Mouse (Mus musculus): ENCODE results near the gene C1qa.
A peak's percentile ranks its signal among the peaks of the same experiment; 100 is the strongest.

C1qa gene

DNA sequence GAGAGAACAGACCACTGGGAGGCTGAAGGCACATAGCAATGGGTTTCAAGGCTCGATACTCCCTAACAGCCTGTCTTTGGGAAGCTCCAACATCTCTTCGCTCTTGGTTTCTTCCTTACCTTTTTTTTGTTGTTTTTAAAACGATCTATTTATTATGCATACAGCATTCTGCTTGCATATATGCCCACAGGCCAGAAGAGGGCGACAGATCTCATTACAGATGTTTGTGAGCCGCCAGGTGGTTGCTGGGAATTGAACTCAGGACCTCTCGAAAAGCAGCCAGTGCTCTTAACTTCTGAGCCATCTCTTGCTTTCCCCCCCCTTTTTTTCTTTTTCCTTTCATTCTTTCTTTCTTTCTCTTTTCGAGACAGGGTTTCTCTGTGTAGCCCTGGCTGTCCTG is 551 bp upstream of the C1qa start:
- DNase-seq (ENCODE audit: low spot score) = no peak

DNA sequence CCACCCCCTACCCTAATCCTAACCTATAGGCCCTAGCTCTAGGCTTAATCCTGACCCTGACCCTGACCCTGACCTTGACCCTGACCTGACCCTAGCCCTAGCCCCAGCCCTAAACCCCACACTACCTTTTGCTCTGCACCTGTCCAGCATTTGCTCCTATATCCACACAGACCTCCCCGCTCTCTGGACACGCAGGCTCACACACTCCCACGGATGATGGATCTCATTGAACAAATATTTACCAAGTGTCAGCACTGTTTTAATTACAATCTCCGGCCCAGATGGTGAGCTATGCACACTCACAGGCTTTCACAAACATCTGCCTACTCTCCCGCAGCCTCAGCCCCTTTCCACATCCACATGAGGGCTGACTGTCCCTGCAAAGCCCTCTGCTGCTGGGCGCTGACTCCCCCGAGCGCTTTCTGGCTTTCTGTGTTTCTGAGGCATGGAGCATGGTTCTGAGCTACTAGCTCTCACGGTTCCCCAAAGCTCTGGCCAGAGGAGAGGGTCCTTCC is 462 bp downstream of the C1qa start:
- DNase-seq (ENCODE audit: low spot score) = no peak

- no peak for DNase-seq (ENCODE audit: low spot score)
Observed at GRCm38 (mm10) chr4:136896461-136896860, 2.1 kb downstream of the C1qa start.

- no peak for DNase-seq (ENCODE audit: low spot score)
Observed at GRCm38 (mm10) chr4:136895861-136896260, 2.7 kb downstream of the C1qa start.

DNA sequence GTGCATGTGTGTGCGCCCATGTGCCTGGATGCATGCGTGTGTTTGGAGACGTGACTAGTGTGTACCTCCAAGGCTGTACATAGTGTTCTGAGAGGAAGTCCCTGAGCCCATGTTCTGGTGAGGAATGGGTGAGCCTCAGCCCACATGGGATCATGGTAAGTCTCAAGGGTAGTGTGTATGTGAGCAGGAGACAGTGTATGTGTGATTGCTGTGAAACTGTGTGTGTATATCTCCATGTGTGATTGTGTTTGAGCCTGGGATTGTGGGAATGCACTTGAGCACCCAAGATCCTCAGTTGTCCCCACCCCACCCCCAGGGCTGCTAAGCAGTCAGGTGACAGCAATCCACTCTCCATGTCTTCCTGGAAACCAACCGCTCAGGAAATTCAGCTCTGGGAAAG is 3.8 kb downstream of the C1qa start:
- no peak for DNase-seq (ENCODE audit: low spot score)

GRCm38 (mm10) chr4:136893691-136894543 is 4.7 kb downstream of the C1qa start:
- peak; percentile 41 for DNase-seq (ENCODE audit: low spot score)

DNA sequence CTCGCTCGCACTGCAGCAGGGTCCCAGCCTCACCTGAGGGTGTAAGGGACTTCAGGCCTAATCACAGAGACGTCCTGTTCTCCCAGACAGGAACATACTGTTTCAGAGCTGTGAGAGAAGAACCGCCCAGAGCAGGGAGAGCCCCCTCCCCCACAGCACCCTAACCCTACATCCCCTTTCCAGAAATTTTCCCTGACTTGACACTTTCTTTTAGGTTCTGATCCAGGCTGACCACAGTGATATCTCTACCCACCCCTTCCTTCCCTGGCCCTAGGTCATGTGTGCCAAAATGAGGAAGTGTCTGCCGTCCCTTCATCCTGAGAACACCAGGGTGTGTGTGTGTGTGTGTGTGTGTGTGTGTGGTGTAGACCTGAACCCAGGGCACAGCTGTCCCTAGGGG is 5.8 kb downstream of the C1qa start, which contains the start of gene C1qc:
Gene C1qc, minus strand, starts transcription at position 255 of the 400 bp plus-strand sequence.
- DNase-seq (ENCODE audit: low spot score) = no peak

- DNase-seq (ENCODE audit: low spot score) = no peak
Observed at GRCm38 (mm10) chr4:136892371-136892770, 6.2 kb downstream of the C1qa start.

DNA sequence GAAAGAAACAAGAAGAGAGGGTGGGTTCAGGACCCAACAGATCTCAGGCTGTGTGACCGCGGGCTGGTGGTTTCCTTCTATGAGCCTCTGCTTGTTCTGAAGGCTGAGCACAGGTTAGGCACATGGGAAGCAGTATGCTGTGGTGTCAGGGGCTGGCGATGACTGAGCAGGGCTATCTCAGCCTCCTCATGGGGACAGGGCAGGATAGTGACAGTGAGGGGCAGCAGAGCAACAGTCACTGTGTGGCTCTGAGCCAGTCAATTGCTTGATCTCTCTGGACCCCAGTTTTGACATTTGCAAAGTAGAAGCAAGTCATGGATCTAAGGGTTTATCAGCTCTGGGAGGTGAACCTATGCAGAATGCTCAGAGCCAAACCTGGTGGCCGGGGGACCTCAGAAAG is 7.5 kb downstream of the C1qa start:
- DNase-seq (ENCODE audit: low spot score) = no peak

DNA sequence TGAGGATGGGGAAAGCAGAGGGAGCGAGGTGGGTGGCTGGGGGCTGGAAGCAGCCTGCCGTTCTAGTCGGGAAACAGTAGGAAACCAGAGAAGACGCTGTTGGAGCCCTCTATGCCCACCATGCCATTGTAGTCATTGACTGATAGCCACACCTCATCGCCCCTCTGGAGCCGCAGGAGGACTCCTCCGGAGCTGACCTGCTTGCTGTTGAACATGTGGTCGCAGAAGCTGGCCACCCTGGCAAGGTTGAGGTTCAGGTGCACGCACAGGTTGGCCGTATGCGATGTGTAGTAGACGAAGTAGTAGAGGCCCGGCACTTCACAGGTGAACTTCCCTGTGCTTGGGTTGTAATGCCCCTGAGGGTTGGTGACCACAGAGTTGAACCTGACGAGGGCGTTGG is 8.6 kb downstream of the C1qa start:
- no peak for DNase-seq (ENCODE audit: low spot score)

- DNase-seq (ENCODE audit: low spot score) = no peak
Observed at GRCm38 (mm10) chr4:136887714-136888113, 10.9 kb downstream of the C1qa start.

- no peak for DNase-seq (ENCODE audit: low spot score)
Observed at GRCm38 (mm10) chr4:136886101-136886500, 12.5 kb downstream of the C1qa start, which contains the start of gene C1qb. TSS of gene C1qb (minus strand) at chr4:136886187.

DNA sequence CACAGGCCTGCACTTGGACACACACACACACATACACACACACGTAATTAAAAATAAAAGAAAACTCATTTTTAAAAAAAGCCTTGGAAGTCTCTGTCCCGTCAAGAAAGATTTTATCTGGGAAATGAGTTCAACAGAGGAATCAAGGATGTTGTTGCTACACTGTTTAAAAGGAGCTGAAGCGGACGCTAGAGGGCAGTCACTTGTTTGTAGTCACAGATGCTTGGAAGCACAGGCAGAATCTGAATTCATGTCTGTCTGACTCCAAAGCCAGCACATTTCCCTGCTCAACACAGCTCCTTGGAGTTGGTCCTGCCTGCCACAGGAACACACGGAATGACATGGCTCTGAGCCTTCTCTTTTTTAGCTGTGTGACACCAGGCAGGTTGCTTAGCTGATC is 20.0 kb downstream of the C1qa start:
- no peak for DNase-seq (ENCODE audit: low spot score)

DNA sequence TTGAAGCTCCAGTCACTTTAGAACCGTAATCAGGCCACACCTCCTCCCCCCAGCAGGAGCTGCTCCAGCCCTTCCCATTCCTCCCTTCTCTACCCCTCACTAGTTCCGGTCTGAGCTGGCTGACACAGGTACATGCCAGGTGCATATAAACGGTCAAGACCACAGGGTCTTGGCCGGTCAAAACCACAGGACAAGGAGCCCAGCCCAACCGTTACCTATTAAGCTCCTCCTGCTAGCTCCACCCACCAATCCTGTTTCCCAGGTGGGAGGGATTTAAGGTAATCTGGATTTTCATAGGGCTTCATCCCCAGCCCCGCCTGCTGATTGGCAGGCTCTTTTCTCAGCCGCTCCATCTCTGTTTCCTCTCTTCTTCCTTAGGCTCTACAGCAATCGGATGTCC is 20.4 kb downstream of the C1qa start:
- no peak for DNase-seq (ENCODE audit: low spot score)

DNA sequence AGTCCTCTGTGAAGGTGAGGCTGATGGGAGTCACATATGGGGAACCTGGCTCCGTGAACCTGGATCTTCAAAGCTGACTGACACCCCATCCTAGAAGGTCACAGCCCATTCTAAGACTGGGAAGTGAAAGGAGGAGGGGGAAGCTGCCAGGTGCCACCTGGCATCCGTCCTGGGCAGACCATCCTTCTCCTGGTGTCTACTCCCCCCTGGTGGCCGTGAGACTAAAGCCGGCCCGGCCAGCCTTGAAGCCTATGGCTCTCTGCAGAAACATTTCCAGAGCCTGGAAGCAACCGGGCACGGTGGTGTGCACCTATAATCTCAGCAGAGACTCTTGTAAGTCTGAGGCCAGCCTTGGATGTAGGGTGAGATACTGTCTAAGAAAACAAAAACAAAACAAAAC is 21.6 kb downstream of the C1qa start:
- DNase-seq (ENCODE audit: low spot score) = peak; percentile 56

GRCm38 (mm10) chr4:136875012-136875411 is 23.6 kb downstream of the C1qa start:
- DNase-seq (ENCODE audit: low spot score) = no peak

GRCm38 (mm10) chr4:136868371-136868770 is 30.2 kb downstream of the C1qa start:
- DNase-seq (ENCODE audit: low spot score) = no peak

DNA sequence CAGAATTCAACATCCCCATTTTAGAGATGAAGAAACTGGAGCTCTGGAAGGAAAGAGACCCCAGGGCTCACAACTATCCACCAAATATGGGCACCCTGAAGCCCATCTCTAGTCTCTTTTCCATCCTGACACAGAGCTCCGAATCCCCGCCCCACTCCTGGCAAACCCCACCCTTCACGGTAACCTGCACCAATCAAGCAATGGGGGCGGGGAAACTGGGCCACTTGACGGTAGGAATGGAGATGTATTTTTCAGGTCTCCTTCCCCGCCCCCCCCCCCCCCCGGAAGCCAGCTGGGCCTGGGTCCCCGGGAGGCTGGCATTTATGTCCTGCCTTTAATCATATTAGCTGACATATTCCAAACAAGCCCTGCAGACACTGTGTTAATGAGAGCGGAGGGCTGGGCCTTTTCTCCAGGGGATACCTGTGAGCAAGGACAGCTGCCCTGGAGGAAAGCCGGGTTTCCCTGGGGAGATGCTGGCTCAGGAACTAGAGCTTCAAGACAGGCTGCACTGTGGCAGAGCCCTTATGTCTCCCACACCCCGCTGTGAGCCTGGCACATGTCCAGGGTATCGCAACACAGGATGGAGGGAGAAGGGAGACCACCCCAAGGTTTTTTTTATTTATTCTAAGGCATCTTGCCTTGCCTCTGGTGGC is 30.8 kb downstream of the C1qa start:
- DNase-seq (ENCODE audit: low spot score) = no peak

DNA sequence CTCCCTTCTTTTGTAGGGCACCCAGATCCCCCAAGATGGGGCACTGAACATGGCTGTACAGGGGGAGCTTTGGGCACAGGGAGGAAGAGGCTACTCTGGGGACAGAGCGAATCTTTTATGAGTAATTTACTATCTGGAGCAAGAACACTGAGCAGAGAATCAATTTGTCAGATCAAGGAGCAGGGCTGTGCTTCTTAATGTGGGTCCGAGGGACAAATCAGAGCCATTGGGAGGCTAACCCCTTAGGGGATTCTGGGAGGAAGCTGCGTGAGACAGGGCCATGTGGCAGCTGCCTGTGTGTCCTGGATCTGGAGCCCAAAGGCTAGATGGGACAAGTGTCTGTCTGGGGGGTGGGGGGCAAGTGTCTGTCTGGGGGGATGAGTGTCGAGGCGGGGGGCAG is 33.1 kb downstream of the C1qa start:
- no peak for DNase-seq (ENCODE audit: low spot score)

DNA sequence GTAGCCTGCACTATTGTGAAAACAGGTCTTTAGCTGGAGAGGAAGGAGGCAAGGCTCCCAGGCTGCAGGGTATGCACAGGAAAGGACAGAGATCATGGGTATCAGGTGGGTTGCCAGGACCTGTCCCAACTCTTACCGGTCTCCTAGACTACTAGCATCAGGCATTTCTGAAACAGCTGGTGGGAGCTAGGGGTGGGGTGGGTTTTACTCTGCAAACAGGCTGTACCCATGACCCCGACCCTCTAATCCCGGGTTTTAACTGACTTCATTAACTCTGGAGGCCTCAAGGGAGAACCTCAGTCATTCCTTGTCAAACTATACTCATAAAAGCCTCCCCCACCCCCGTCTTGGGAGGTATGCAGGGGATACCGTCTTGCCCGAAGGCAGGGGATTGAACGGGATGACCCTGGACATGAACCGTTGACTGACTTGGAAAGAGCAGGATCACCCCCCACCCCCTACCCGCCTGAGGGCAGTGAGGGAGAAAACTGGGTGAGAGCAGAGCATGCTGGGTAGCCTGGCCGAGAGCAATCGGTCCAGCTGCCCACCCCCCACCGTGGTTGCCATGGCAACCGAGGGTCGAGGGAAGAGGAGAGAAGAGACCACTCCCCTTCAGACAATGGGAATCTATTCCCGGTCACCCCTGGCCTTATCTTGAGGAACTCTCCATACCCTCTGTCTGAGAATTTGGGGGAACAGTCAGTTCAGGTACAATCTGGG is 33.7 kb downstream of the C1qa start:
- DNase-seq (ENCODE audit: low spot score) = no peak

DNA sequence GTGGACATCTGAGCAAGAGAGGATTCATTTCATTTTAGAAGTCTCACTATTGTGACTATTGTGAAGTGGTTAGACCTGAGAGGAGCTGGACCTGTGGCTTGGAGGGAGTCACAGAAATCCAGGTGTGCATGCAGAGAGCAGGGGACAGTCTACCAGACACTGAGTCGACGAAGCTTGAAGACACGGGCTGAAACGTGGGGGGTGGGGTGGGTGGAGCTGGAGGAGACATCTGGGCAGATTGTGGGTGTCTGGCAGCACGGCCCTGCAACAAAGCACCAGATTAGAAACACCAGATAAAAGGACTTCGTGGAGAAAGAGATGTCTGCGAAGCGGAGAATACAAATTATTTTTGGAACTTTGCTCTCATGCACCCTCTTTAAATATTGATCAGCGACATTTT is 35.1 kb downstream of the C1qa start:
- no peak for DNase-seq (ENCODE audit: low spot score)

GRCm38 (mm10) chr4:136862411-136862810 is 36.2 kb downstream of the C1qa start:
- no peak for DNase-seq (ENCODE audit: low spot score)

GRCm38 (mm10) chr4:136861806-136862205 is 36.8 kb downstream of the C1qa start:
- no peak for DNase-seq (ENCODE audit: low spot score)
